Mouse (Mus musculus): ENCODE results near the gene Cept1. TPM values are rescaled to one million over a fixed set of nuclear protein-coding genes. Genes with fewer than 3 reads are reported as not detected.

Cept1 gene
- total and polyA plus RNA-seq, 3 experiments: 15.9 to 32.0 TPM; not detected in 1

GRCm38 (mm10) chr3:106464750-106465149, 82.9 kb downstream of the Cept1 start:
- H3K9ac ChIP-seq (ENCODE audit: control insufficient read depth, low read depth, low read length, poor library complexity, severe bottlenecking): no peak overlapping the region
- H3K36me3 ChIP-seq (ENCODE audit: control insufficient read depth in 1 of 2, insufficient read depth in 2 of 2, low read length in 2 of 2): no peaks in the 10 kb centered on the region
- TF ChIP-seq ELF1 (IDR thresholded peaks at IDR 0.05; ENCODE audit: low read depth, low read length) (no peak), USF2 (IDR thresholded peaks at IDR 0.05; ENCODE audit: borderline replicate concordance in 1 of 2, insufficient read depth in 1 of 2, low read depth in 1 of 2, low read length in 2 of 2) (no peak), HCFC1 (IDR thresholded peaks at IDR 0.05; ENCODE audit: low read depth, low read length) (no peak), TCF12 (IDR thresholded peaks at IDR 0.05; ENCODE audit: low read depth, low read length) (peak; percentile 16; the same call in 1 of the 2 replicates), MEF2A (IDR thresholded peaks at IDR 0.05; ENCODE audit: extremely low read depth, insufficient replicate concordance, low read depth, low read length, poor library complexity, severe bottlenecking) (no peak), MAX (IDR thresholded peaks at IDR 0.05; ENCODE audit: low read length) (no peak), EP300 (IDR thresholded peaks at IDR 0.05; ENCODE audit: low read depth in 1 of 2, low read length in 2 of 2) (no peak)
- H3K4me1 ChIP-seq (ENCODE audit: control insufficient read depth in 1 of 2, insufficient read depth in 2 of 2, low read length in 2 of 2): no peaks in the 10 kb centered on the region; a peak in 1 of 4 replicates
- H3K79me2 ChIP-seq (ENCODE audit: control insufficient read depth, insufficient read depth, low read length, poor library complexity): no peaks in the 10 kb centered on the region
- H3K9me3 ChIP-seq (replicated peaks; ENCODE audit: insufficient read depth, low read length): no peaks in the 10 kb centered on the region
- H3K27me3 ChIP-seq (ENCODE audit: control insufficient read depth in 1 of 2, insufficient read depth in 2 of 2, low read length in 2 of 2): no peaks in the 10 kb centered on the region
- no peak overlapping the region for H3K27ac ChIP-seq (ENCODE audit: control insufficient read depth, low read depth, low read length)
- no peak overlapping the region for H3K4me3 ChIP-seq (ENCODE audit: control insufficient read depth in 1 of 2, insufficient read depth in 1 of 2, low read depth in 2 of 2, low read length in 2 of 2)
- DNase-seq (ENCODE audit: low read depth, low spot score): no peak

GRCm38 (mm10) chr3:106462493-106462892, 85.1 kb downstream of the Cept1 start:
- H3K27me3 ChIP-seq (ENCODE audit: control insufficient read depth in 1 of 2, insufficient read depth in 2 of 2, low read length in 2 of 2): no peaks in the 10 kb centered on the region; a peak in 1 of 4 replicates
- H3K4me3 ChIP-seq (ENCODE audit: control insufficient read depth in 1 of 2, insufficient read depth in 1 of 2, low read depth in 2 of 2, low read length in 2 of 2): no peak overlapping the region
- H3K9ac ChIP-seq (ENCODE audit: control insufficient read depth, low read depth, low read length, poor library complexity, severe bottlenecking): no peak overlapping the region
- H3K27ac ChIP-seq (ENCODE audit: control insufficient read depth, low read depth, low read length): no peak overlapping the region
- H3K9me3 ChIP-seq (replicated peaks; ENCODE audit: insufficient read depth, low read length): no peaks in the 10 kb centered on the region
- H3K4me1 ChIP-seq (ENCODE audit: control insufficient read depth in 1 of 2, insufficient read depth in 2 of 2, low read length in 2 of 2): no peaks in the 10 kb centered on the region; a peak in 1 of 4 replicates
- H3K79me2 ChIP-seq (ENCODE audit: control insufficient read depth, insufficient read depth, low read length, poor library complexity): no peaks in the 10 kb centered on the region
- DNase-seq (ENCODE audit: low read depth, low spot score): no peak
- H3K36me3 ChIP-seq (ENCODE audit: control insufficient read depth in 1 of 2, insufficient read depth in 2 of 2, low read length in 2 of 2): no peaks in the 10 kb centered on the region
- no peak for TF ChIP-seq MAZ (IDR thresholded peaks at IDR 0.05; ENCODE audit: low read depth, low read length)
- TF ChIP-seq HCFC1 (IDR thresholded peaks at IDR 0.05; ENCODE audit: low read depth, low read length): no peak
- no peak for TF ChIP-seq ELF1 (IDR thresholded peaks at IDR 0.05; ENCODE audit: low read depth, low read length)
- no peak for TF ChIP-seq MAX (IDR thresholded peaks at IDR 0.05; ENCODE audit: low read length)
- no peak for TF ChIP-seq SIN3A (IDR thresholded peaks at IDR 0.05; ENCODE audit: low read length)
- TF ChIP-seq MAFK (IDR thresholded peaks at IDR 0.05; ENCODE audit: borderline replicate concordance, low read depth, low read length): no peak
- TF ChIP-seq NELFE (IDR thresholded peaks at IDR 0.05; ENCODE audit: low read depth, low read length): no peak
- TF ChIP-seq UBTF (IDR thresholded peaks at IDR 0.05; ENCODE audit: borderline replicate concordance, insufficient read depth, low read depth, low read length): no peak
- no peak for TF ChIP-seq EP300 (IDR thresholded peaks at IDR 0.05; ENCODE audit: low read depth in 1 of 2, low read length in 2 of 2)
- TF ChIP-seq BHLHE40 (IDR thresholded peaks at IDR 0.05; ENCODE audit: borderline replicate concordance, low read depth, low read length): no peak
- no peak for TF ChIP-seq CHD1 (IDR thresholded peaks at IDR 0.05; ENCODE audit: low read depth, low read length)
- TF ChIP-seq MEF2A (IDR thresholded peaks at IDR 0.05; ENCODE audit: extremely low read depth, insufficient replicate concordance, low read depth, low read length, poor library complexity, severe bottlenecking): no peak
- TF ChIP-seq MYB (IDR thresholded peaks at IDR 0.05; ENCODE audit: low read depth, low read length): no peak
- no peak for TF ChIP-seq ETS1 (IDR thresholded peaks at IDR 0.05; ENCODE audit: low read depth, low read length)
- TF ChIP-seq TCF12 (IDR thresholded peaks at IDR 0.05; ENCODE audit: low read depth, low read length): no peak
- TF ChIP-seq POLR2AphosphoS5 (IDR thresholded peaks at IDR 0.05; ENCODE audit: borderline replicate concordance, low read depth, low read length): no peak
- no peak for TF ChIP-seq USF2 (IDR thresholded peaks at IDR 0.05; ENCODE audit: borderline replicate concordance in 1 of 2, insufficient read depth in 1 of 2, low read depth in 1 of 2, low read length in 2 of 2)

All from MEL (cell line).